Mouse (Mus musculus): ENCODE measurements at regions not wholly inside any gene's neighbourhood (a gene's known extent, or its start where the extent isn't known, plus 50 kb on each side); places are given as distances from the start of the nearest gene placed in this dataset.

- TF ChIP-seq CHD2 (IDR thresholded peaks at IDR 0.05; ENCODE audit: low read depth, low read length) (no peak), ZC3H11A (IDR thresholded peaks at IDR 0.05; ENCODE audit: borderline replicate concordance, low read depth, low read length) (no peak), ZNF384 (IDR thresholded peaks at IDR 0.05; ENCODE audit: low read depth, low read length) (no peak), MAFK (IDR thresholded peaks at IDR 0.05; ENCODE audit: insufficient read depth, low read depth, low read length) (no peak), HCFC1 (IDR thresholded peaks at IDR 0.05; ENCODE audit: borderline replicate concordance, insufficient read depth, low read length) (no peak)
Observed at GRCm38 (mm10) chr15:62198721-62199120, 1275.9 kb upstream of the A1bg start.

All from ES-E14 (cell line).